Mouse (Mus musculus): ENCODE data around the gene F12. TPM values are rescaled to one million over a fixed set of nuclear protein-coding genes. Genes with fewer than 3 reads are reported as not detected.
"Not testable (repeated sequence)": the region's sequence is repeated elsewhere in the genome, so short reads cannot be mapped to it uniquely, and the experiment has no call there.

The F12 gene
- total and polyA plus RNA-seq, 2 experiments from 2014 or later: 0.49 TPM; not detected in 1

GRCm38 (mm10) chr13:55443799-55444285 lies 17.2 kb upstream of the F12 start:
- ATAC-seq (ENCODE audit: low FRiP score) (no peak), DNase-seq (ENCODE audit: low spot score) (no peak)
- Histone ChIP-seq H3K4me3 (ENCODE audit: low read depth, low read length) (peak overlapping the region; percentile 80), H3K9ac (replicated peaks; ENCODE audit: low read length, poor library complexity, severe bottlenecking) (peak overlapping the region; percentile 62; the same call in 1 of the 2 replicates), H3K27me3 (ENCODE audit: insufficient read depth, low read length) (no peaks in the 10 kb centered on the region), H3K36me3 (ENCODE audit: insufficient read depth, low read length) (no peaks in the 10 kb centered on the region), H3K4me2 (ENCODE audit: low read depth, low read length, poor library complexity, severe bottlenecking) (peak overlapping the region; percentile 66), H3K27ac (ENCODE audit: low read depth, low read length) (peak overlapping the region; percentile 79), H3K4me1 (ENCODE audit: insufficient read depth, low read length) (peaks cover 9% of the 10 kb centered on the region; the same call in 1 of the 2 replicates), H3K9me3 (ENCODE audit: low read length) (no peaks in the 10 kb centered on the region)
- WGBS: 40% methylated on average over 9 of the region's 9 CpGs
- no peak for TF ChIP-seq CTCF (IDR thresholded peaks at IDR 0.05)

GRCm38 (mm10) chr13:55437111-55437629 lies 10.6 kb upstream of the F12 start:
- not testable (repeated sequence) for H3K4me3 ChIP-seq (ENCODE audit: low read depth, low read length); H3K9me3 ChIP-seq (ENCODE audit: low read length); H3K4me2 ChIP-seq (ENCODE audit: low read depth, low read length, poor library complexity, severe bottlenecking); H3K4me1 ChIP-seq (ENCODE audit: insufficient read depth, low read length); DNase-seq (ENCODE audit: low spot score); H3K36me3 ChIP-seq (ENCODE audit: insufficient read depth, low read length); H3K27ac ChIP-seq (ENCODE audit: low read depth, low read length); ATAC-seq (ENCODE audit: low FRiP score); H3K9ac ChIP-seq (replicated peaks; ENCODE audit: low read length, poor library complexity, severe bottlenecking); H3K27me3 ChIP-seq (ENCODE audit: insufficient read depth, low read length)
- 85% methylated on average over 15 of the region's 15 CpGs for WGBS

GRCm38 (mm10) chr13:55431889-55432685 lies 5.5 kb upstream of the F12 start:
- Histone ChIP-seq H3K27me3 (ENCODE audit: insufficient read depth, low read length) (no peaks in the 10 kb centered on the region), H3K4me2 (ENCODE audit: low read depth, low read length, poor library complexity, severe bottlenecking) (no peak overlapping the region), H3K9me3 (ENCODE audit: low read length) (no peaks in the 10 kb centered on the region), H3K36me3 (ENCODE audit: insufficient read depth, low read length) (no peaks in the 10 kb centered on the region), H3K4me1 (ENCODE audit: insufficient read depth, low read length) (no peaks in the 10 kb centered on the region), H3K9ac (replicated peaks; ENCODE audit: low read length, poor library complexity, severe bottlenecking) (no peak overlapping the region), H3K4me3 (ENCODE audit: low read depth, low read length) (no peak overlapping the region), H3K27ac (ENCODE audit: low read depth, low read length) (no peak overlapping the region)
- no peak for ATAC-seq (ENCODE audit: low FRiP score)
- no peak for TF ChIP-seq CTCF (IDR thresholded peaks at IDR 0.05)
- WGBS: 77% methylated on average over 10 of the region's 10 CpGs
- no peak for DNase-seq (ENCODE audit: low spot score)

- Histone ChIP-seq H3K27me3 (ENCODE audit: insufficient read depth, low read length) (no peaks in the 10 kb centered on the region), H3K4me3 (ENCODE audit: low read depth, low read length) (no peak overlapping the region), H3K9me3 (ENCODE audit: low read length) (no peaks in the 10 kb centered on the region), H3K4me1 (ENCODE audit: insufficient read depth, low read length) (no peaks in the 10 kb centered on the region), H3K27ac (ENCODE audit: low read depth, low read length) (no peak overlapping the region), H3K4me2 (ENCODE audit: low read depth, low read length, poor library complexity, severe bottlenecking) (no peak overlapping the region), H3K36me3 (ENCODE audit: insufficient read depth, low read length) (no peaks in the 10 kb centered on the region), H3K9ac (replicated peaks; ENCODE audit: low read length, poor library complexity, severe bottlenecking) (no peak overlapping the region)
- no peak for ATAC-seq (ENCODE audit: low FRiP score)
- no peak for TF ChIP-seq CTCF (IDR thresholded peaks at IDR 0.05)
- no peak for DNase-seq (ENCODE audit: low spot score)
- WGBS: 81% methylated on average over 2 of the region's 2 CpGs
Measured at GRCm38 (mm10) chr13:55430566-55430965, 4.0 kb upstream of the F12 start.

GRCm38 (mm10) chr13:55429226-55429888 lies 2.8 kb upstream of the F12 start:
- H3K27ac ChIP-seq (ENCODE audit: low read depth, low read length): no peak overlapping the region
- no peaks in the 10 kb centered on the region for H3K9me3 ChIP-seq (ENCODE audit: low read length)
- H3K4me2 ChIP-seq (ENCODE audit: low read depth, low read length, poor library complexity, severe bottlenecking): no peak overlapping the region
- 75% methylated on average over 12 of the region's 12 CpGs for WGBS
- H3K9ac ChIP-seq (replicated peaks; ENCODE audit: low read length, poor library complexity, severe bottlenecking): no peak overlapping the region
- H3K36me3 ChIP-seq (ENCODE audit: insufficient read depth, low read length): no peaks in the 10 kb centered on the region
- ATAC-seq (ENCODE audit: low FRiP score) (no peak), DNase-seq (ENCODE audit: low spot score) (no peak)
- H3K4me3 ChIP-seq (ENCODE audit: low read depth, low read length): no peak overlapping the region
- H3K27me3 ChIP-seq (ENCODE audit: insufficient read depth, low read length): no peaks in the 10 kb centered on the region
- H3K4me1 ChIP-seq (ENCODE audit: insufficient read depth, low read length): no peaks in the 10 kb centered on the region
- TF ChIP-seq CTCF (IDR thresholded peaks at IDR 0.05): no peak
